Mouse (Mus musculus) adrenal gland, postnatal 14 days (tissue): Measurements from ENCODE around the gene Heatr3. TPM values are rescaled to one million over a fixed set of nuclear protein-coding genes. Genes with fewer than 3 reads are reported as not detected.
"Not testable (repeated sequence)": the region's sequence is repeated elsewhere in the genome, so short reads cannot be mapped to it uniquely, and the experiment has no call there.

ENCODE experiments used
- DNase-seq: peaks from one replicate; pipeline ENCODE4 v3.0.0; 2021; ENCODE audit warnings: mixed read lengths
- microRNA-seq, 2 experiments: library from miRNA; unstranded; fragments of <30 nt; microRNA quantifications; one replicate each; pipeline ENCODE4 v1.2.0; 2021
- total RNA-seq: library from RNA; stranded (reverse); gene quantifications from 2 replicates; pipeline ENCODE4 v1.2.3, GENCODE M21; 2021

The Heatr3 gene
- total RNA-seq, 1 experiment from 2014 or later = 31.8 TPM

GRCm38 (mm10) chr8:88185716-88186115 is 48.1 kb downstream of the Heatr3 start:
- no peak for DNase-seq

- DNase-seq = peak; percentile 13
Observed at GRCm38 (mm10) chr8:88197328-88197727, 59.7 kb downstream of the Heatr3 start.

- DNase-seq = peak; percentile 32
Observed at GRCm38 (mm10) chr8:88198551-88198944, 60.9 kb downstream of the Heatr3 start.

GRCm38 (mm10) chr8:88198945-88199571 is 61.4 kb downstream of the Heatr3 start, which contains the start of gene Tent4b:
Tent4b (plus strand) TSS chr8:88199213.
- DNase-seq = peak; percentile 97

- DNase-seq = peak; percentile 69
Observed at GRCm38 (mm10) chr8:88199700-88200601, 62.3 kb downstream of the Heatr3 start.

- peak; percentile 12 for DNase-seq
Observed at GRCm38 (mm10) chr8:88200724-88201495, 63.3 kb downstream of the Heatr3 start.

- peak; percentile 11 for DNase-seq
Observed at GRCm38 (mm10) chr8:88201641-88202040, 64.0 kb downstream of the Heatr3 start.

- no peak for DNase-seq
Observed at GRCm38 (mm10) chr8:88206016-88206415, 68.4 kb downstream of the Heatr3 start.

- DNase-seq = no peak
Observed at GRCm38 (mm10) chr8:88207121-88207821, 69.6 kb downstream of the Heatr3 start.

GRCm38 (mm10) chr8:88209930-88210827 is 72.5 kb downstream of the Heatr3 start:
- not testable (repeated sequence) for DNase-seq

GRCm38 (mm10) chr8:88221353-88221752 is 83.7 kb downstream of the Heatr3 start:
- no peak for DNase-seq

Small RNA genes within 50 kb of the gene (microRNA-seq; reads per million reads assigned to microRNA genes)
- 0.85 to 2.3 reads per million in 2 experiments for gene Mir7071

Other genes with a start within 250 kb of the Heatr3 start
- gene Zfp423, start 178.3 kb upstream of the Heatr3 start, total RNA-seq = 18.7 and 22.0 TPM in 2 replicates
- gene Cnep1r1, start 19.1 kb upstream of the Heatr3 start, total RNA-seq = 30.5 and 32.6 TPM in 2 replicates
- gene Tent4b, start 61.4 kb downstream of the Heatr3 start, total RNA-seq = 32.0 and 32.5 TPM in 2 replicates
- gene Adcy7, start 134.5 kb downstream of the Heatr3 start, total RNA-seq = 5.6 and 12.8 TPM in 2 replicates
- 96.5 and 103 TPM in 2 replicates for gene Brd7, start 224.3 kb downstream of the Heatr3 start, total RNA-seq